Comparison of ENCODE assay signal across 8 mouse cellular contexts in the genomic region with DNA sequence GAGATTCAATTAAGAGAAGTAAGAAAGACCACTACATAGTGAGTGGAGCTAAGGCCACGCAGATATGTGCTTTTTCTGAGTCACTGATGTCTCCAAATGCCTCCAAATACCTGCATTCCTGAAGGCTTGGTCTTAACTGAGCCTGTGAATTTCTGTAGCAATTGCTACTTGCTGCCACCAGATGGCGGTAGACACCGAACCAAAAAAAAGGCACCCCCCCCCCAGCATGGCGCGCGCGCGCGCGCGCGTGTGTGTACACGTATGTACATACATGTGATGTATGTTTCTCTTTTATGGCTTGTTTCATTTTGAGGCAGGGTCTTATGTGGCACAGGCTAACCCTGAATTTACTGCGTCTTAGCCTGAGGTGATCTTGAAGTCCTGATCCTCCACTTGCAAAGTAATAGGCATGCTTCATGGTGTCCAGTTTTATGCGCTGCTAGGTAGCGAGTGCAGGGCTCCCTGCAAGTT. TPM values are rescaled to one million over a fixed set of nuclear protein-coding genes. Genes with fewer than 3 reads are reported as not detected.
DNase-seq lines count a peak whose midpoint lies in the region; ATAC-seq lines count a peak whose summit lies in the region.

No protein-coding gene starts in this region.

- no peak for DNase-seq in heart, adult 9 months (ENCODE audit: low spot score in 2 of 2)
- DNase-seq in ES-CJ7 (ENCODE audit: low read depth, low spot score): peak; percentile 54
- DNase-seq in embryonic facial prominence, embryonic 11.5 days (ENCODE audit: low spot score): peak; percentile 67
- peak; percentile 78 for DNase-seq in intestine, embryonic 14.5 days (ENCODE audit: low spot score)
- DNase-seq in left cerebral cortex, adult 11 months (ENCODE audit: low spot score): no peak
- no peak for DNase-seq in spleen, adult 12 weeks (ENCODE audit: low spot score)

- 14% methylated on average over 16 of the region's 16 CpGs for WGBS in heart, embryonic 13.5 days
- 23% methylated on average over 16 of the region's 16 CpGs for WGBS in embryonic facial prominence, embryonic 11.5 days
- WGBS in intestine, embryonic 14.5 days: 23% methylated on average over 16 of the region's 16 CpGs
- 25% methylated on average over 16 of the region's 16 CpGs for WGBS in midbrain, embryonic 12.5 days

- no peaks in the 10 kb centered on the region for H3K9me3 ChIP-seq in heart, embryonic 13.5 days
- H3K9me3 ChIP-seq in embryonic facial prominence, embryonic 11.5 days (replicated peaks; ENCODE audit: control insufficient read depth, low read length): no peaks in the 10 kb centered on the region; the same call in 1 of the 2 replicates
- no peaks in the 10 kb centered on the region for H3K9me3 ChIP-seq in intestine, embryonic 14.5 days (ENCODE audit: control insufficient read depth, low read length)
- H3K9me3 ChIP-seq in midbrain, embryonic 12.5 days: no peaks in the 10 kb centered on the region

- H3K9ac ChIP-seq in heart, embryonic 13.5 days: no peak overlapping the region
- H3K9ac ChIP-seq in embryonic facial prominence, embryonic 11.5 days (replicated peaks; ENCODE audit: low read length): no peak overlapping the region
- H3K9ac ChIP-seq in intestine, embryonic 14.5 days (ENCODE audit: low read length): no peak overlapping the region
- H3K9ac ChIP-seq in midbrain, embryonic 12.5 days (replicated peaks): no peak overlapping the region

- H3K4me1 ChIP-seq in heart, embryonic 13.5 days: no peaks in the 10 kb centered on the region
- H3K4me1 ChIP-seq in embryonic facial prominence, embryonic 11.5 days (ENCODE audit: control insufficient read depth, insufficient read depth, low read length): no peaks in the 10 kb centered on the region
- H3K4me1 ChIP-seq in intestine, embryonic 14.5 days (replicated peaks; ENCODE audit: control insufficient read depth, insufficient read depth, low read length): no peaks in the 10 kb centered on the region
- H3K4me1 ChIP-seq in midbrain, embryonic 12.5 days: 0 out of 2 replicates have a peak, but pooled peaks cover 3% of the 10 kb centered on the region

- H3K4me3 ChIP-seq in heart, embryonic 13.5 days: peak overlapping the region; percentile 35
- no peak overlapping the region for H3K4me3 ChIP-seq in embryonic facial prominence, embryonic 11.5 days (ENCODE audit: low read depth, low read length)
- no peak overlapping the region for H3K4me3 ChIP-seq in intestine, embryonic 14.5 days (ENCODE audit: low read depth, low read length)
- 0 out of 2 replicates have a peak overlapping the region, but pooled peaks have one; percentile 3 for H3K4me3 ChIP-seq in midbrain, embryonic 12.5 days

- H3K36me3 ChIP-seq in heart, embryonic 13.5 days: no peaks in the 10 kb centered on the region
- H3K36me3 ChIP-seq in embryonic facial prominence, embryonic 11.5 days (replicated peaks; ENCODE audit: control insufficient read depth, insufficient read depth, low read depth, low read length): no peaks in the 10 kb centered on the region
- no peaks in the 10 kb centered on the region for H3K36me3 ChIP-seq in intestine, embryonic 14.5 days (ENCODE audit: control insufficient read depth, insufficient read depth, low read length)
- H3K36me3 ChIP-seq in midbrain, embryonic 12.5 days: no peaks in the 10 kb centered on the region

- H3K27ac ChIP-seq in heart, embryonic 13.5 days (replicated peaks): no peak overlapping the region
- H3K27ac ChIP-seq in embryonic facial prominence, embryonic 11.5 days (replicated peaks; ENCODE audit: low read depth, low read length): no peak overlapping the region
- H3K27ac ChIP-seq in intestine, embryonic 14.5 days (ENCODE audit: low read depth): no peak overlapping the region
- no peak overlapping the region for H3K27ac ChIP-seq in midbrain, embryonic 12.5 days (replicated peaks)

- ATAC-seq in heart, embryonic 13.5 days (ENCODE audit: extremely low read depth, insufficient number of reproducible peaks, low FRiP score, low TSS enrichment): no peak
- ATAC-seq in embryonic facial prominence, embryonic 11.5 days (replicated peaks; ENCODE audit: insufficient number of reproducible peaks, low FRiP score, low TSS enrichment, low read depth): peak; percentile 21; the same call in 1 of the 2 replicates
- ATAC-seq in intestine, embryonic 14.5 days (replicated peaks; ENCODE audit: low FRiP score, low TSS enrichment, low read depth): peak; percentile 47; the same call in 1 of the 2 replicates
- ATAC-seq in midbrain, embryonic 12.5 days (ENCODE audit: low FRiP score, low read depth): peak; percentile 77

- peak overlapping the region; percentile 57 for H3K4me2 ChIP-seq in heart, embryonic 13.5 days
- H3K4me2 ChIP-seq in embryonic facial prominence, embryonic 11.5 days (ENCODE audit: low read depth, low read length): no peak overlapping the region; the same call in 1 of the 2 replicates
- peak overlapping the region; percentile 32 for H3K4me2 ChIP-seq in intestine, embryonic 14.5 days (ENCODE audit: low read length)
- H3K4me2 ChIP-seq in midbrain, embryonic 12.5 days (replicated peaks): peak overlapping the region; percentile 40

- H3K27me3 ChIP-seq in heart, embryonic 13.5 days (replicated peaks): no peaks in the 10 kb centered on the region
- no peaks in the 10 kb centered on the region for H3K27me3 ChIP-seq in embryonic facial prominence, embryonic 11.5 days (ENCODE audit: control insufficient read depth, insufficient read depth, low read length)
- H3K27me3 ChIP-seq in intestine, embryonic 14.5 days (replicated peaks; ENCODE audit: control insufficient read depth, insufficient read depth, low read length): no peaks in the 10 kb centered on the region
- H3K27me3 ChIP-seq in midbrain, embryonic 12.5 days: no peaks in the 10 kb centered on the region

RNA-seq across cellular contexts. Expression of a gene that starts 54.3 kb away (rescaled TPM):
- not detected in 2 replicates for polyA plus RNA-seq in heart, embryonic 13.5 days (2015; fragmentation: Nextera tagmentation; extraction: Ambion mirVana)
- not detected in 2 replicates for polyA plus RNA-seq in embryonic facial prominence, embryonic 11.5 days (2014; fragmentation: Nextera tagmentation; extraction: Ambion mirVana)
- not detected in 2 replicates for polyA plus RNA-seq in intestine, embryonic 14.5 days (2014; fragmentation: Nextera tagmentation; extraction: Ambion mirVana)
- not detected in 2 replicates for polyA plus RNA-seq in midbrain, embryonic 12.5 days (2016; fragmentation: Nextera tagmentation; extraction: Ambion mirVana)

Comparison
In these comparisons a context has a peak if more than half of its experiments do, and no peak if none do; other contexts are left out.
1. H3K4me3 ChIP-seq: peak in heart, embryonic 13.5 days (single experiment) and midbrain, embryonic 12.5 days (single experiment); none in embryonic facial prominence, embryonic 11.5 days (single experiment) and intestine, embryonic 14.5 days (single experiment).
2. DNase-seq: peak in ES-CJ7 (single experiment), embryonic facial prominence, embryonic 11.5 days (single experiment) and intestine, embryonic 14.5 days (single experiment); none in heart, adult 9 months (0 of 2), left cerebral cortex, adult 11 months (single experiment) and spleen, adult 12 weeks (single experiment).